Mouse (Mus musculus) kidney, postnatal 0 days (tissue): ENCODE data around the gene Baz1b. TPM values are rescaled to one million over a fixed set of nuclear protein-coding genes. Genes with fewer than 3 reads are reported as not detected.

Source experiments
- ATAC-seq: fragments of 200-750 bp; cut with Nextera tagmentation; replicated peaks from 2 replicates; pipeline ENCODE4 v1.8.0; 2017; ENCODE audit warnings: low read depth, moderate number of reproducible peaks, moderate TSS enrichment, moderate library complexity; ENCODE audit not compliant: low FRiP score
- DNase-seq: peaks from one replicate; pipeline ENCODE4 v3.0.0-alpha.2; 2016; ENCODE audit warnings: low spot score
- H3K27ac ChIP-seq: fragments of 300-500 bp; sonication (generic); 2 replicates; pipeline ENCODE4 v1.5.1; 2014; ENCODE audit warnings: mild to moderate bottlenecking
- H3K27me3 ChIP-seq: fragments of 300-500 bp; sonication (generic); 2 replicates; pipeline ENCODE4 v1.6.1; 2014; ENCODE audit warnings: low read length, mixed read lengths; ENCODE audit not compliant: insufficient read depth
- H3K36me3 ChIP-seq: fragments of 300-500 bp; sonication (generic); 2 replicates; pipeline ENCODE4 v1.6.1; 2014; ENCODE audit warnings: low read length, mixed read lengths; ENCODE audit not compliant: insufficient read depth
- H3K4me1 ChIP-seq: fragments of 300-500 bp; sonication (generic); replicated peaks from 2 replicates; pipeline ENCODE4 v1.6.1; 2014; ENCODE audit warnings: antibody characterized with exemption, low read length, mixed read lengths; ENCODE audit not compliant: insufficient read depth
- H3K4me2 ChIP-seq: fragments of 300-500 bp; sonication (generic); 2 replicates; pipeline ENCODE4 v1.6.1; 2014; ENCODE audit warnings: mild to moderate bottlenecking, low read length, moderate library complexity, mixed read lengths
- H3K4me3 ChIP-seq: fragments of 300-500 bp; sonication (generic); replicated peaks from 2 replicates; pipeline ENCODE4 v1.5.1; 2014; ENCODE audit warnings: low read depth, low read length
- H3K9ac ChIP-seq: fragments of 300-500 bp; sonication (generic); 2 replicates; pipeline ENCODE4 v1.6.1; 2014; ENCODE audit warnings: low read depth, low read length
- H3K9me3 ChIP-seq: fragments of 300-500 bp; sonication (generic); replicated peaks from 2 replicates; pipeline ENCODE4 v1.6.1; 2016; ENCODE audit warnings: low read length, inconsistent platforms, mixed read lengths
- CTCF ChIP-seq: IDR thresholded peaks from 2 replicates; pipeline ENCODE4 v1.5.1; 2016; ENCODE audit warnings: antibody characterized with exemption, low read depth, mild to moderate bottlenecking, moderate library complexity
- WGBS: fragments of 180-500 bp; shearing (Covaris S2); extraction: QIAGEN DNeasy Blood & Tissue Kit; methylation state at CpG from one replicate; pipeline ENCODE4 v1.1.7; 2014; 5-methylcytosine and 5-hydroxymethylcytosine counted together
- polyA plus RNA-seq: library from polyadenylated mRNA; unstranded; fragments of >200 nt; fragmentation: Nextera tagmentation; extraction: Ambion mirVana; gene quantifications from 2 replicates; pipeline ENCODE4 v1.2.1, GENCODE M21; 2015

Gene Baz1b
- 22.6 and 22.9 TPM in 2 replicates for polyA plus RNA-seq

DNA sequence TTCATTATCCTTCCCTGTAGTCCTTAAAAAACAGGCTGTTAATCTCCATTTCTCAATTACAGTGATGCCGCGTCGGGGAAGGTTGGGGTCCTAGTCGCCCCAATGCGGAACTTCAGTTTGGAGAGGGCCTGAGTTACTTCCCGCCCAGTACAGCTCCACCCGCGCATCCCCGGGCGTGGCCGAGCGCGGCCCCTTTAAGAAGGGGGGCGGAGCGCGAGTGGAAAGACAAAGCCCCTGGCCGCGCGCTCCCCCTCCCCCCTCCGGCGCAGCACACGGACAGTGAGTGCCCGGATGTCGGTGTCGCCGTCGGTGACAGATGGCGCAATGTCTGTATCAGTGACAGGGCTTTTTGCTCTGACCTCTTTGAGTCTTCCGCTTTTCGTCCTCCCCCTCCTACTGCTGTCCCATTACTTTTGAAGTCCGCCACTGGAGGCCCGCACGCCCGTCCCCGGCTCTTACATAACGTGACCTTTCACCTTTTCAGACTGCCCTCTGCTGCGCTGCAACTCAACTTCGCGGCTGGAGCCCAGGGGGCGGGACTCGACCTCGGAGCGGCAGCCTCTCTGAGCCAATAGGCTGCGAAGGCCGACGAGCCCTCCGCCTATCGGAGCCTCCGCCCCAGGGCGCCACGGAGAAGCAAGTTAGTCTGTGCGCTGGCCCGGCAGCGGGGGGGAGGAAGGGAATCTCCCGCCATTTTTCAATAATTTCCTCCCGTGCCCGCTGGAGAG, at the start of gene Baz1b:
Baz1b (plus strand) TSS at position 644 of the 728 bp plus-strand sequence.
- H3K9ac ChIP-seq, result peak within 1 kb of the TSS; percentile 89
- peak within 1 kb of the TSS; percentile 99 for H3K4me3 ChIP-seq
- WGBS, result under 1% methylated on average over 54 of the region's 57 CpGs
- no peaks in the 10 kb centered on the region for H3K9me3 ChIP-seq
- DNase-seq (peak; percentile 99), ATAC-seq (peak; percentile 95)
- peak within 1 kb of the TSS; percentile 96 for H3K27ac ChIP-seq
- H3K4me2 ChIP-seq, result peak within 1 kb of the TSS; percentile 71
- no peaks in the 10 kb centered on the region for H3K27me3 ChIP-seq
- H3K36me3 ChIP-seq, result peaks cover 10% of the 10 kb centered on the region
- peaks cover 12% of the 10 kb centered on the region for H3K4me1 ChIP-seq
- peak; percentile 33; the same call in 1 of the 2 replicates for TF ChIP-seq CTCF

DNA sequence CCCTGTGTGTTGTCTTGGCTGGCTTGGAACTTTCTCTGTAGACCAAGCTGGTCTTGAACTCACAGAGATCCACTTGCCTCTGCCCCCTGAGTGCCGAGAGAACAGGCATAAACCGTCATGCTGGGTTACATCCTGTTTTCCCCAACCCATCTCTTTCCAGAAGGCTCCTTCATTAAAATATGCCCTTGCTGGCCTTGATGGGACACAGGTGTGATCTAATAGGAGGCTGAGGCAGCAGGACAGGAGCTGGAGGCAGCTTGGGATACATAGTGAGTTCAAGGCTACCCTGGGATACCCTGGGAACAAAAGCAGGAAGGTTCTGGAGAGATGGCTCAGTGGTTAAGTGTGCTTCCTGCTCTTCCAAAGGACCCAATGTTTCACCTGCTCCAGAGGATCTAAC, 47.2 kb upstream of the Baz1b start:
- no peak overlapping the region for H3K9ac ChIP-seq
- H3K27ac ChIP-seq, result no peak overlapping the region
- H3K4me2 ChIP-seq, result no peak overlapping the region
- no peak for TF ChIP-seq CTCF
- H3K36me3 ChIP-seq, result no peaks in the 10 kb centered on the region
- no peaks in the 10 kb centered on the region for H3K27me3 ChIP-seq
- no peak for DNase-seq
- no peaks in the 10 kb centered on the region for H3K4me1 ChIP-seq
- no peak for ATAC-seq
- no peaks in the 10 kb centered on the region for H3K9me3 ChIP-seq
- WGBS, result 56% methylated on average over 2 of the region's 2 CpGs
- H3K4me3 ChIP-seq, result no peak overlapping the region

DNA sequence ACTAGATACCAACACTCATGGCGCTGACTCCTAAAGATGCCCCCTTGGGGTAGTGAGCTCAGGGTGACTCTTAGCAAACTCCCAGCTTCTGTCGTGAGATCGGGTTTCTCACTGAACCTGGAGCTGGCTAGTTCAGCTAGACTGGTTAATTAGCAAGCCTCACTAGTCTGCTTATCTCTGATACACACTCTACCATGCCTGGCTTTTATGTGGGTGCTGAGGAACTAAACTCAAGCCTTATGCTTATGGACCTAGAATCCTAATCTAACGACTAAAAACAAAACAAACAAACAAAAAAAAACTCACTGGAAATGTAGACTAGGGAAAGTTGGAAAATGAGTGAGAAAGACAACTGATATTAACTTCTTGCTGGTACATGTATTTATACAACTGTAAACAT, 42.6 kb upstream of the Baz1b start:
- 46% methylated on average over 4 of the region's 4 CpGs for WGBS
- DNase-seq (no peak), ATAC-seq (no peak)
- no peak overlapping the region for H3K9ac ChIP-seq
- H3K4me2 ChIP-seq, result no peak overlapping the region
- H3K4me1 ChIP-seq, result no peaks in the 10 kb centered on the region
- no peaks in the 10 kb centered on the region for H3K27me3 ChIP-seq
- TF ChIP-seq CTCF, result no peak
- no peaks in the 10 kb centered on the region for H3K36me3 ChIP-seq
- H3K9me3 ChIP-seq, result no peaks in the 10 kb centered on the region
- H3K27ac ChIP-seq, result no peak overlapping the region
- H3K4me3 ChIP-seq, result no peak overlapping the region

DNA sequence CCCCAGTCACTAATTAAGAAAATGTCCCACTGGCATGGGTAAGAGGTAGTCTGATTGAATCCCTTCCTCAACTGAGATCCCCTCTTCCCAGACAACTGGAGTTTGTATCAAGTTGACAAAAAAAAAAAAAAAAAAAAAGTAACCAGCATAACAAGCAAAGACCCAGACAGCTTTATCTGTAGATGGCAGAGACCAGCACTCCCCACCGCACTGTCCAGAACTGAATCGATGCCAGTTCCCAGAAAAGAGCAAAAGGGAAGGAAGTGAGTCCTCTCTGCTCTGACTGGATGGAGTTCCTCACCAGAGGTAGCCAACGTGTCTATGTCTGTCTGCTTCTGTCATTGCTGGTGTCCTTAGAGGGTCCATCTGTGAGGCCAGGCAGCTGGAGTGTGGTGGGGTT, 41.5 kb upstream of the Baz1b start:
- ATAC-seq (no peak), DNase-seq (no peak)
- no peak overlapping the region for H3K4me3 ChIP-seq
- H3K4me2 ChIP-seq, result no peak overlapping the region
- TF ChIP-seq CTCF, result no peak
- 66% methylated on average over 3 of the region's 3 CpGs for WGBS
- no peaks in the 10 kb centered on the region for H3K36me3 ChIP-seq
- no peaks in the 10 kb centered on the region for H3K27me3 ChIP-seq
- no peak overlapping the region for H3K27ac ChIP-seq
- no peaks in the 10 kb centered on the region for H3K9me3 ChIP-seq
- no peak overlapping the region for H3K9ac ChIP-seq
- H3K4me1 ChIP-seq, result no peaks in the 10 kb centered on the region; the same call in 1 of the 2 replicates

DNA sequence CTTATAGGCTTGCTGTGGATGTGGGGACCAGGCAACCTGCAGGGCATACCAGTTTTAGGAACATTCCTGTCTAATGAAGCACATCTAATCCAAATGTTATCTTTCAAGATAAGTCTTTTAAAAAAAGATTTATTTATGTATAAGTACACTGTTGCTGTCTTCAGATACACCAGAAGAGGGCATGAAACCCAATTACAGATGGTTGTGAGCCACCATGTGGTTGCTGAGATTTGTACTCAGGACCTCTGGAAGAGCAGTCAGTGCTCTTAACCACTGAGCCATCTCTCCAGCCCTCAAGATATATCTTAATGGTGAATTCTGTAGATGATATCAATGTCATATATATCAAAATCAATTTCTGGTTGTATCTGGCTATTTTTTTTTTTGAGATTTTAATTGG, 41.1 kb upstream of the Baz1b start:
- ATAC-seq, result no peak

DNA sequence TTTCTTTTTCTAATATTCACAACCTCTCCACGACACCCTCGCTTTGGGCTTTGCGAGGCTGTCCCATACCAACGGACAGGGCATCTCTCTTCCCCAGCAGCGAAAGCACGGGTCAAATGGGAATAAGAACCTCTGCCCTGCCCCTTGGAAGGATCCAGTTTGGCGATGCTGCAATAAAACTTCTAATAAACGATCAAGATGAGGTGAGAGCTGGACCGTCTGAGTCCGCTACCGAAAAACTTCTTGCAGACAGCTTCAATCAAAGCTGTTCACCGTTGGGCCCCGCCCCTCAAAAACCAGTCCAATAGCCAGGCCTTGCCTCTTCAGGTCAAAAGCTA, 38.4 kb upstream of the Baz1b start:
- DNase-seq, result no peak
- Histone ChIP-seq H3K9ac (peak overlapping the region; percentile 46; the same call in 1 of the 2 replicates), H3K9me3 (no peaks in the 10 kb centered on the region), H3K36me3 (no peaks in the 10 kb centered on the region), H3K27ac (peak overlapping the region; percentile 85), H3K27me3 (no peaks in the 10 kb centered on the region), H3K4me3 (peak overlapping the region; percentile 63), H3K4me1 (no peaks in the 10 kb centered on the region; the same call in 1 of the 2 replicates), H3K4me2 (peak overlapping the region; percentile 75)
- 0% methylated on average over 13 of the region's 13 CpGs for WGBS
- no peak for ATAC-seq
- TF ChIP-seq CTCF, result no peak

More for the DNA sequence above, 41.1 kb upstream of the Baz1b start:
- no peaks in the 10 kb centered on the region for H3K9me3 ChIP-seq
- H3K4me3 ChIP-seq, result no peak overlapping the region
- H3K4me2 ChIP-seq, result no peak overlapping the region
- TF ChIP-seq CTCF, result peak; percentile 39; the same call in 1 of the 2 replicates
- DNase-seq, result no peak
- H3K27me3 ChIP-seq, result no peaks in the 10 kb centered on the region
- H3K4me1 ChIP-seq, result no peaks in the 10 kb centered on the region; the same call in 1 of the 2 replicates
- no peak overlapping the region for H3K27ac ChIP-seq
- no peaks in the 10 kb centered on the region for H3K36me3 ChIP-seq
- H3K9ac ChIP-seq, result no peak overlapping the region
